Mouse (Mus musculus) CH12.LX (cell line): Measurements from ENCODE around the gene Metap2.

ENCODE experiments used
- CHD1 ChIP-seq: IDR thresholded peaks from 2 replicates; pipeline ENCODE4 v1.6.1; 2012; ENCODE audit warnings: low read depth, low read length, improper control_type of control experiment, inconsistent platforms
- CTCF ChIP-seq, 2 experiments: IDR thresholded peaks in 1 of 2; conservative IDR thresholded peaks in 1 of 2; 2 replicates each; pipeline ENCODE4 v1.5.1; 2011 to 2012; ENCODE audit warnings: low read depth in 2 of 2, low read length in 2 of 2, improper control_type of control experiment in 1 of 2, inconsistent platforms in 1 of 2, mild to moderate bottlenecking in 1 of 2, moderate library complexity in 1 of 2
- ELF1 ChIP-seq: IDR thresholded peaks from 2 replicates; pipeline ENCODE4 v1.6.1; 2014; ENCODE audit warnings: low read depth, mild to moderate bottlenecking, inconsistent platforms, low read length, improper control_type of control experiment
- EP300 ChIP-seq: IDR thresholded peaks from 2 replicates; pipeline ENCODE4 v1.6.1; 2011; ENCODE audit warnings: low read length, improper control_type of control experiment
- GABPA ChIP-seq: IDR thresholded peaks from 2 replicates; pipeline ENCODE4 v1.6.1; 2012; ENCODE audit warnings: low read depth, low read length, improper control_type of control experiment, inconsistent platforms; ENCODE audit not compliant: insufficient replicate concordance
- JUND ChIP-seq: conservative IDR thresholded peaks from 2 replicates; pipeline ENCODE4 v1.6.1; 2011; ENCODE audit warnings: low read depth, low read length, improper control_type of control experiment
- MAFK ChIP-seq: IDR thresholded peaks from 2 replicates; pipeline ENCODE4 v1.6.1; 2011; ENCODE audit warnings: low read length, improper control_type of control experiment; ENCODE audit not compliant: insufficient replicate concordance
- MAX ChIP-seq: IDR thresholded peaks from 2 replicates; pipeline ENCODE4 v1.6.1; 2011; ENCODE audit warnings: low read length, improper control_type of control experiment
- MEF2A ChIP-seq: IDR thresholded peaks from 2 replicates; pipeline ENCODE4 v1.6.1; 2014; ENCODE audit warnings: low read depth, mild to moderate bottlenecking, inconsistent platforms, low read length, improper control_type of control experiment, borderline replicate concordance
- MYC ChIP-seq: IDR thresholded peaks from 2 replicates; pipeline ENCODE4 v1.6.1; 2011; ENCODE audit warnings: low read depth, mild to moderate bottlenecking, improper control_type of control experiment, low read length
- POLR2A ChIP-seq: IDR thresholded peaks from 2 replicates; pipeline ENCODE4 v1.6.1; 2011; ENCODE audit warnings: low read depth, mild to moderate bottlenecking, improper control_type of control experiment, low read length
- SMC3 ChIP-seq: IDR thresholded peaks from 2 replicates; pipeline ENCODE4 v1.6.1; 2011; ENCODE audit warnings: low read depth, low read length, improper control_type of control experiment
- ZNF384 ChIP-seq: IDR thresholded peaks from 2 replicates; pipeline ENCODE4 v1.6.1; 2012; ENCODE audit warnings: low read depth, low read length, improper control_type of control experiment, inconsistent platforms

DNA sequence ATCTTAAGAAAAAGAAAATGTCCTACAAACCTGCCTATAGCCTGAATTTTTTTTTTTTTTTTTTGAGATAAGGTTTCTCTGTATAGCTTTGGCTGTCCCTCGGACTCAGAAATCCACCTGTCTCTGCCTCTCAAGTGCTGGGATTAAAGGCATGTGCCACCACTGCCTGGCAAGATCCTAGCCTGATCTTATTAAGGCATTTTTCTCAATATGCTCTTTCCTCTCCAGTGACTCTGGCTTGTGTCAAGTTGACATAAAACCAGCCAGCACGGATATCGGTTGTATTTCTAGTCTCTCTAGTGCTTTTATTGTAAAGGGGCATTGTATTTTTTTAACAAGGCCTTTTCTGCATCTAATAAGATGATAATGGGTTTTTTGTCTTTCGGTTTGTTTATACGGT lies 27.8 kb upstream of the Metap2 start:
- TF ChIP-seq CTCF (conservative IDR thresholded peaks at IDR 0.05 in 1 of 2, IDR thresholded peaks at IDR 0.05 in 1 of 2; ENCODE audit: low read depth in 2 of 2, low read length in 2 of 2), result no peak
- no peak for TF ChIP-seq POLR2A
- TF ChIP-seq MEF2A, result no peak
- no peak for TF ChIP-seq EP300
- no peak for TF ChIP-seq ZNF384
- TF ChIP-seq MAFK, result no peak
- no peak for TF ChIP-seq MAX
- no peak for TF ChIP-seq SMC3
- TF ChIP-seq ELF1, result no peak
- no peak for TF ChIP-seq CHD1
- TF ChIP-seq GABPA, result no peak
- TF ChIP-seq JUND, result no peak
- TF ChIP-seq MYC, result no peak
